Mouse (Mus musculus): ENCODE data around the gene Il4. TPM values are rescaled to one million over a fixed set of nuclear protein-coding genes. Genes with fewer than 3 reads are reported as not detected.
A peak's percentile ranks its signal among the peaks of the same experiment; 100 is the strongest.

The Il4 gene
- polyA plus RNA-seq, 1 experiment from 2014 or later = 0.20 TPM

- no peaks in the 10 kb centered on the region for H3K36me3 ChIP-seq (ENCODE audit: control insufficient read depth, insufficient read depth)
- no peaks in the 10 kb centered on the region for H3K27me3 ChIP-seq (ENCODE audit: control insufficient read depth, insufficient read depth, low read depth, low read length)
- H3K27ac ChIP-seq (ENCODE audit: low read length) = no peak overlapping the region
- WGBS (ENCODE audit: insufficient replicate concordance) = 49% methylated on average over 4 of the region's 4 CpGs
- H3K4me2 ChIP-seq (ENCODE audit: low read depth, low read length) = no peak overlapping the region
- H3K4me3 ChIP-seq (ENCODE audit: low read depth, low read length) = no peak overlapping the region
- no peaks in the 10 kb centered on the region for H3K9me3 ChIP-seq (replicated peaks; ENCODE audit: control insufficient read depth, low read length)
- ATAC-seq (ENCODE audit: low read depth) = no peak
- H3K4me1 ChIP-seq (ENCODE audit: control insufficient read depth, low read depth, low read length) = peaks cover 16% of the 10 kb centered on the region
- H3K9ac ChIP-seq (ENCODE audit: low read depth, low read length) = no peak overlapping the region
Observed at GRCm38 (mm10) chr11:53617562-53618109, 833 bp downstream of the Il4 start.

GRCm38 (mm10) chr11:53616748-53617558 is 1.5 kb downstream of the Il4 start:
- ATAC-seq (ENCODE audit: low read depth) = peak; percentile 59; the same call in 1 of the 2 replicates
- Histone ChIP-seq H3K27me3 (ENCODE audit: control insufficient read depth, insufficient read depth, low read depth, low read length) (no peaks in the 10 kb centered on the region), H3K9ac (ENCODE audit: low read depth, low read length) (no peak overlapping the region), H3K4me1 (ENCODE audit: control insufficient read depth, low read depth, low read length) (peaks cover 16% of the 10 kb centered on the region), H3K9me3 (replicated peaks; ENCODE audit: control insufficient read depth, low read length) (no peaks in the 10 kb centered on the region), H3K4me3 (ENCODE audit: low read depth, low read length) (no peak overlapping the region), H3K4me2 (ENCODE audit: low read depth, low read length) (no peak overlapping the region), H3K36me3 (ENCODE audit: control insufficient read depth, insufficient read depth) (no peaks in the 10 kb centered on the region), H3K27ac (ENCODE audit: low read length) (peak overlapping the region; percentile 30; the same call in 1 of the 2 replicates)
- 47% methylated on average over 8 of the region's 8 CpGs for WGBS (ENCODE audit: insufficient replicate concordance)

GRCm38 (mm10) chr11:53615575-53615974 is 2.9 kb downstream of the Il4 start:
- Histone ChIP-seq H3K4me1 (ENCODE audit: control insufficient read depth, low read depth, low read length) (peaks cover 16% of the 10 kb centered on the region), H3K36me3 (ENCODE audit: control insufficient read depth, insufficient read depth) (no peaks in the 10 kb centered on the region), H3K9ac (ENCODE audit: low read depth, low read length) (no peak overlapping the region), H3K4me2 (ENCODE audit: low read depth, low read length) (no peak overlapping the region), H3K27ac (ENCODE audit: low read length) (no peak overlapping the region), H3K4me3 (ENCODE audit: low read depth, low read length) (no peak overlapping the region), H3K9me3 (replicated peaks; ENCODE audit: control insufficient read depth, low read length) (no peaks in the 10 kb centered on the region), H3K27me3 (ENCODE audit: control insufficient read depth, insufficient read depth, low read depth, low read length) (no peaks in the 10 kb centered on the region)
- ATAC-seq (ENCODE audit: low read depth) = no peak
- whole genome bisulfite sequencing (ENCODE audit: insufficient replicate concordance) = 84% methylated on average over 8 of the region's 8 CpGs

- ATAC-seq (ENCODE audit: low read depth) = peak; percentile 61; the same call in 1 of the 2 replicates
- H3K4me1 ChIP-seq (ENCODE audit: control insufficient read depth, low read depth, low read length) = peaks cover 16% of the 10 kb centered on the region
- no peaks in the 10 kb centered on the region for H3K27me3 ChIP-seq (ENCODE audit: control insufficient read depth, insufficient read depth, low read depth, low read length)
- H3K36me3 ChIP-seq (ENCODE audit: control insufficient read depth, insufficient read depth) = no peaks in the 10 kb centered on the region
- no peak overlapping the region for H3K27ac ChIP-seq (ENCODE audit: low read length)
- no peaks in the 10 kb centered on the region for H3K9me3 ChIP-seq (replicated peaks; ENCODE audit: control insufficient read depth, low read length)
- H3K4me3 ChIP-seq (ENCODE audit: low read depth, low read length) = no peak overlapping the region
- WGBS (ENCODE audit: insufficient replicate concordance) = 17% methylated on average over 6 of the region's 6 CpGs
- no peak overlapping the region for H3K9ac ChIP-seq (ENCODE audit: low read depth, low read length)
- H3K4me2 ChIP-seq (ENCODE audit: low read depth, low read length) = no peak overlapping the region
Observed at GRCm38 (mm10) chr11:53615172-53615571, 3.3 kb downstream of the Il4 start.

GRCm38 (mm10) chr11:53609672-53610071 is 8.8 kb downstream of the Il4 start:
- H3K36me3 ChIP-seq (ENCODE audit: control insufficient read depth, insufficient read depth) = no peaks in the 10 kb centered on the region
- H3K4me3 ChIP-seq (ENCODE audit: low read depth, low read length) = no peak overlapping the region
- no peaks in the 10 kb centered on the region for H3K27me3 ChIP-seq (ENCODE audit: control insufficient read depth, insufficient read depth, low read depth, low read length)
- no peak overlapping the region for H3K4me2 ChIP-seq (ENCODE audit: low read depth, low read length)
- ATAC-seq (ENCODE audit: low read depth) = no peak
- no peaks in the 10 kb centered on the region for H3K9me3 ChIP-seq (replicated peaks; ENCODE audit: control insufficient read depth, low read length)
- no peak overlapping the region for H3K27ac ChIP-seq (ENCODE audit: low read length)
- peaks cover 6% of the 10 kb centered on the region for H3K4me1 ChIP-seq (ENCODE audit: control insufficient read depth, low read depth, low read length)
- no peak overlapping the region for H3K9ac ChIP-seq (ENCODE audit: low read depth, low read length)
- WGBS (ENCODE audit: insufficient replicate concordance) = 34% methylated on average over 3 of the region's 3 CpGs

GRCm38 (mm10) chr11:53609231-53609630 is 9.2 kb downstream of the Il4 start:
- Histone ChIP-seq H3K27me3 (ENCODE audit: control insufficient read depth, insufficient read depth, low read depth, low read length) (no peaks in the 10 kb centered on the region), H3K36me3 (ENCODE audit: control insufficient read depth, insufficient read depth) (no peaks in the 10 kb centered on the region), H3K4me3 (ENCODE audit: low read depth, low read length) (no peak overlapping the region), H3K9me3 (replicated peaks; ENCODE audit: control insufficient read depth, low read length) (no peaks in the 10 kb centered on the region), H3K4me2 (ENCODE audit: low read depth, low read length) (no peak overlapping the region), H3K4me1 (ENCODE audit: control insufficient read depth, low read depth, low read length) (peaks cover 6% of the 10 kb centered on the region), H3K27ac (ENCODE audit: low read length) (no peak overlapping the region), H3K9ac (ENCODE audit: low read depth, low read length) (no peak overlapping the region)
- 30% methylated on average over 6 of the region's 6 CpGs for WGBS (ENCODE audit: insufficient replicate concordance)
- 0 out of 2 replicates have a peak, but pooled peaks have one; percentile 48 for ATAC-seq (ENCODE audit: low read depth)

GRCm38 (mm10) chr11:53605609-53606008 is 12.9 kb downstream of the Il4 start:
- Histone ChIP-seq H3K4me3 (ENCODE audit: low read depth, low read length) (no peak overlapping the region), H3K9me3 (replicated peaks; ENCODE audit: control insufficient read depth, low read length) (no peaks in the 10 kb centered on the region), H3K4me2 (ENCODE audit: low read depth, low read length) (no peak overlapping the region), H3K27ac (ENCODE audit: low read length) (no peak overlapping the region), H3K27me3 (ENCODE audit: control insufficient read depth, insufficient read depth, low read depth, low read length) (no peaks in the 10 kb centered on the region), H3K36me3 (ENCODE audit: control insufficient read depth, insufficient read depth) (no peaks in the 10 kb centered on the region), H3K9ac (ENCODE audit: low read depth, low read length) (no peak overlapping the region), H3K4me1 (ENCODE audit: control insufficient read depth, low read depth, low read length) (peaks cover 6% of the 10 kb centered on the region)
- WGBS (ENCODE audit: insufficient replicate concordance) = 2% methylated on average over 12 of the region's 12 CpGs
- no peak; the same call in 1 of the 2 replicates for ATAC-seq (ENCODE audit: low read depth)

GRCm38 (mm10) chr11:53604983-53605382 is 13.5 kb downstream of the Il4 start:
- no peak overlapping the region for H3K4me2 ChIP-seq (ENCODE audit: low read depth, low read length)
- no peaks in the 10 kb centered on the region for H3K9me3 ChIP-seq (replicated peaks; ENCODE audit: control insufficient read depth, low read length)
- H3K9ac ChIP-seq (ENCODE audit: low read depth, low read length) = no peak overlapping the region
- H3K36me3 ChIP-seq (ENCODE audit: control insufficient read depth, insufficient read depth) = no peaks in the 10 kb centered on the region
- H3K4me1 ChIP-seq (ENCODE audit: control insufficient read depth, low read depth, low read length) = peaks cover 6% of the 10 kb centered on the region
- no peak for ATAC-seq (ENCODE audit: low read depth)
- H3K27me3 ChIP-seq (ENCODE audit: control insufficient read depth, insufficient read depth, low read depth, low read length) = no peaks in the 10 kb centered on the region
- H3K27ac ChIP-seq (ENCODE audit: low read length) = no peak overlapping the region
- H3K4me3 ChIP-seq (ENCODE audit: low read depth, low read length) = no peak overlapping the region
- WGBS (ENCODE audit: insufficient replicate concordance) = 88% methylated on average over 3 of the region's 3 CpGs

GRCm38 (mm10) chr11:53591116-53591515 is 27.4 kb downstream of the Il4 start:
- Histone ChIP-seq H3K9me3 (replicated peaks; ENCODE audit: control insufficient read depth, low read length) (no peaks in the 10 kb centered on the region), H3K4me2 (ENCODE audit: low read depth, low read length) (no peak overlapping the region), H3K4me1 (ENCODE audit: control insufficient read depth, low read depth, low read length) (no peaks in the 10 kb centered on the region), H3K9ac (ENCODE audit: low read depth, low read length) (no peak overlapping the region), H3K4me3 (ENCODE audit: low read depth, low read length) (no peak overlapping the region), H3K36me3 (ENCODE audit: control insufficient read depth, insufficient read depth) (no peaks in the 10 kb centered on the region), H3K27me3 (ENCODE audit: control insufficient read depth, insufficient read depth, low read depth, low read length) (no peaks in the 10 kb centered on the region), H3K27ac (ENCODE audit: low read length) (no peak overlapping the region)
- no peak for ATAC-seq (ENCODE audit: low read depth)
- 77% methylated on average over 5 of the region's 5 CpGs for WGBS (ENCODE audit: insufficient replicate concordance)
